Mouse (Mus musculus) neural tube, embryonic 11.5 days (tissue): ENCODE results near the gene Arhgef40. TPM values are rescaled to one million over a fixed set of nuclear protein-coding genes. Genes with fewer than 3 reads are reported as not detected.

Experiments used
- ATAC-seq: fragments of 200-750 bp; cut with Nextera tagmentation; 2 replicates; pipeline ENCODE4 v1.8.0; 2017; ENCODE audit warnings: moderate number of reproducible peaks, mild to moderate bottlenecking, moderate TSS enrichment, moderate library complexity; ENCODE audit not compliant: insufficient read depth, low FRiP score, low TSS enrichment
- DNase-seq: peaks from one replicate; pipeline ENCODE4 v3.0.0-alpha.2; 2015; ENCODE audit warnings: low spot score
- H3K27ac ChIP-seq: fragments of 300-500 bp; sonication (generic); 2 replicates; pipeline ENCODE4 v1.5.1; 2014; ENCODE audit warnings: low read depth, mild to moderate bottlenecking, low read length
- H3K27me3 ChIP-seq: fragments of 300-500 bp; sonication (generic); 2 replicates; pipeline ENCODE4 v1.6.1; 2014; ENCODE audit warnings: mild to moderate bottlenecking, low read length, mixed read lengths; ENCODE audit not compliant: control insufficient read depth, insufficient read depth
- H3K36me3 ChIP-seq: fragments of 300-500 bp; sonication (generic); 2 replicates; pipeline ENCODE4 v1.6.1; 2014; ENCODE audit warnings: mild to moderate bottlenecking, low read length, moderate library complexity, mixed read lengths; ENCODE audit not compliant: control insufficient read depth, insufficient read depth
- H3K4me1 ChIP-seq: fragments of 300-500 bp; sonication (generic); 2 replicates; pipeline ENCODE4 v1.6.1; 2014; ENCODE audit warnings: low read length, mixed read lengths; ENCODE audit not compliant: control insufficient read depth, insufficient read depth
- H3K4me2 ChIP-seq: fragments of 300-500 bp; sonication (generic); 2 replicates; pipeline ENCODE4 v1.6.1; 2014; ENCODE audit warnings: low read depth, mild to moderate bottlenecking, moderate library complexity
- H3K4me3 ChIP-seq: fragments of 300-500 bp; sonication (generic); 2 replicates; pipeline ENCODE4 v1.5.1; 2014; ENCODE audit warnings: low read depth, low read length
- H3K9ac ChIP-seq: fragments of 300-500 bp; sonication (generic); 2 replicates; pipeline ENCODE4 v1.6.1; 2014; ENCODE audit warnings: mild to moderate bottlenecking, low read length
- H3K9me3 ChIP-seq: fragments of 300-500 bp; sonication (generic); 2 replicates; pipeline ENCODE4 v1.6.1; 2016; ENCODE audit warnings: low read length; ENCODE audit not compliant: control insufficient read depth
- WGBS: fragments of 180-500 bp; shearing (Covaris S2); extraction: QIAGEN DNeasy Blood & Tissue Kit; methylation state at CpG from one replicate; pipeline ENCODE4 v1.1.7; 2014; 5-methylcytosine and 5-hydroxymethylcytosine counted together
- polyA plus RNA-seq: library from polyadenylated mRNA; unstranded; fragments of >200 nt; fragmentation: Nextera tagmentation; extraction: Ambion mirVana; gene quantifications from 2 replicates; pipeline ENCODE4 v1.2.1, GENCODE M21; 2014

The Arhgef40 gene
- polyA plus RNA-seq, 1 experiment from 2014 or later: 77.2 TPM

DNA sequence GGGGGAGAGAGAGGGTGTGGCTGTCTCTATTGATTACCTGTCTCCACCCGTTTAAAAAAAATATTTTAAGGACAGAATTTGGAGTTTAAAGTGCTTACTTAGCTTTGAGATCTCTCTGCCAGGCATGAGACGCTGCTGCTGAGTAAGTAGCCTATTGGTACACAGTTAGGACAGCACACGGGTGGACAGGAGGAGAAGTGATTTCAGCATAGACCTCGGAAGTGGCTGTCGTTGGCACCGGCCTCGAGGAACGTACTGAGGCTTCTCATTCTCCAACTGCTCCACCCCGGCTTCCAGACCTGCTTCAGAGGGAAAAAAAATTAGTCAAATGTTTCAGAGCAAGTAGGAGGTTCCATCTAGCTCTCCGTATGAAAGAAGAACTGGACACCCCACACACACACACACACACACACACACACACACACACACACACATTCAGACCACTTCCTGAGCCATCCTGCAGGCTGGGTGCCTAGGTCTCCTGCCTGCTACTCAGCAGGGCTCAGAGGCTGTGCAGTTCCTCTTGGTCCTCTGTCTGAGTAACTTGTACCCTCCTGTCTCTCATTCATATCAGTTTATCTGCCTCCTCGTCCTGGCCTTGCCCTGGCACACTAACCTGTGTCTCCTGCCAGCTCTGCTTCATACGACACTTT lies 10.8 kb downstream of the Arhgef40 start:
- Histone ChIP-seq H3K9ac (no peak overlapping the region), H3K36me3 (peaks cover 33% of the 10 kb centered on the region), H3K4me2 (no peak overlapping the region), H3K4me1 (no peaks in the 10 kb centered on the region), H3K27me3 (no peaks in the 10 kb centered on the region), H3K9me3 (no peaks in the 10 kb centered on the region), H3K27ac (no peak overlapping the region), H3K4me3 (no peak overlapping the region)
- WGBS: 89% methylated on average over 12 of the region's 12 CpGs
- ATAC-seq: no peak
- DNase-seq: no peak

- no peak overlapping the region for H3K4me2 ChIP-seq
- H3K4me1 ChIP-seq: no peaks in the 10 kb centered on the region
- H3K9ac ChIP-seq: no peak overlapping the region
- H3K36me3 ChIP-seq: peaks cover 30% of the 10 kb centered on the region
- H3K27ac ChIP-seq: no peak overlapping the region
- WGBS: 91% methylated on average over 13 of the region's 13 CpGs
- H3K27me3 ChIP-seq: no peaks in the 10 kb centered on the region
- no peak overlapping the region for H3K4me3 ChIP-seq
- no peaks in the 10 kb centered on the region for H3K9me3 ChIP-seq
- DNase-seq (no peak), ATAC-seq (no peak)
Observed at GRCm38 (mm10) chr14:51996231-51996841, 11.8 kb downstream of the Arhgef40 start.

DNA sequence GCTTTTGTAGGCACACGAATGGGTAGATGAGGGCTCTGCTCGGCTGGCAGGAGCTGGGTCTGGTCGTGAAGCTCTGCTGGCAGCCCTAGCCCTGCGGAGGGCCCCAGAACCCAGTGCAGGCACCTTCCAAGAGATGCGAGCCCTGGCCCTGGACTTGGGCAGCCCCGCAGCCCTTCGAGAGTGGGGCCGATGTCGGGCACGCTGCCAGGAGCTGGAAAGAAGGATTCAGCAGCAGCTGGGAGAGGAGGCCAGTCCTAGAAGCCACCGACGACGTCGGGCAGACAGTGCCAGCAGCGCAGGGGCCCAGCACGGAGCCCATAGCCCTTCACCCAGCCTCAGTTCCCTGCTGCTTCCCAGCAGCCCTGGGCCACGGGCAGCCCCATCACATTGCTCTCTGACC lies 12.3 kb downstream of the Arhgef40 start:
- no peak for DNase-seq
- no peaks in the 10 kb centered on the region for H3K4me1 ChIP-seq
- H3K36me3 ChIP-seq: peaks cover 31% of the 10 kb centered on the region
- no peak overlapping the region for H3K9ac ChIP-seq
- 75% methylated on average over 17 of the region's 17 CpGs for WGBS
- H3K4me3 ChIP-seq: no peak overlapping the region
- H3K27me3 ChIP-seq: no peaks in the 10 kb centered on the region
- H3K4me2 ChIP-seq: no peak overlapping the region
- H3K9me3 ChIP-seq: no peaks in the 10 kb centered on the region
- ATAC-seq: no peak
- H3K27ac ChIP-seq: no peak overlapping the region

- no peaks in the 10 kb centered on the region for H3K27me3 ChIP-seq
- peaks cover 37% of the 10 kb centered on the region for H3K36me3 ChIP-seq
- H3K27ac ChIP-seq: no peak overlapping the region
- 87% methylated on average over 14 of the region's 14 CpGs for WGBS
- DNase-seq: no peak
- no peak overlapping the region for H3K4me3 ChIP-seq
- H3K9ac ChIP-seq: no peak overlapping the region
- ATAC-seq: no peak
- H3K9me3 ChIP-seq: no peaks in the 10 kb centered on the region
- H3K4me1 ChIP-seq: no peaks in the 10 kb centered on the region
- no peak overlapping the region for H3K4me2 ChIP-seq
Observed at GRCm38 (mm10) chr14:51997483-51997882, 13.0 kb downstream of the Arhgef40 start.

DNA sequence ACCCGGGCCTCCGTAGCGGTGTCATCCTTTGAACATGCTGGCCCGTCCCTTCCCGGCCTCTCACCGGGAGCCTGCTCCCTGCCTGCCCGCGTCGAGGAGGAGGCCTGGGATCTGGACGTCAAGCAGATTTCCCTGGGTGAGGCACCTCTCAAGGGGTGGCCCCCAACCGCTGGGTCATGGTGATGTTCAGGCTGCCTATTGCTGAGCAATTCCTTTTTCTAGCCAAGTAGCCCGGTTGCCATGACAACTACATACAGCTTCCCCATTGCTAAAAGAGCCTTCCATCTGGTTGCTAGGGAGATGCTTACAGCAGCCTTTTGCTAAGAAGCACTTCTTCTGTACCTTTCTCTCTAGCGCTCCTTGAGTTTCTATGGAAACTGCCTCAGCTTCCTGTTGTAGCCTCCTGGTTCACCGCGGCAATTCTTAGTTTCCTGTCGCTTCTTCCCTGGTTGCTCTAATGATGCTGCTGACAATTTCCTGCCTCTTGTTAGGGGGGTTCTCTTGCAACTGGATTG lies 19.5 kb downstream of the Arhgef40 start:
- Histone ChIP-seq H3K4me3 (no peak overlapping the region), H3K9ac (no peak overlapping the region), H3K4me1 (peaks cover 20% of the 10 kb centered on the region)

DNA sequence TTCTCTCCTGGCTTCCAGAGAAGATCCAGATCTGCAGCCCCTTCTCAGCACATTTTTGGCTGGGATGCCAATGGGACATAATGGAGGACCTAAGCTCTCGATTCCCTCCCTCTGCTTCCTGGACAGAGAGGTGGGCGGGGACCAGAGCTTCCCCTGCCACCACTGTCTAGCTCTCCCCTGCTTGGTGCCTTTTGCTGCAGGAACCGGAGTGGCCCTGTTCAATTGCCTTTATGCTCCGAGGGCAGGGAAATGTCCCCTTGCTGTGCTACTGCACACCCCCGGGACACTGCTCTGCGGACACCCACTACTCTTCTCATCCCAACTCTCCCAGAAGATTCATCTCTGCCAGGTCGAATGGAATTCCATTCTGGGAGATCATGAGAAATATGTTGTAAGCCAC lies 20.6 kb downstream of the Arhgef40 start:
- H3K4me1 ChIP-seq: peaks cover 31% of the 10 kb centered on the region

More for the DNA sequence above, 19.5 kb downstream of the Arhgef40 start:
- Histone ChIP-seq H3K9me3 (no peaks in the 10 kb centered on the region), H3K36me3 (peaks cover 39% of the 10 kb centered on the region), H3K27ac (0 out of 2 replicates have a peak overlapping the region, but pooled peaks have one; percentile 35), H3K4me2 (no peak overlapping the region; the same call in 1 of the 2 replicates), H3K27me3 (no peaks in the 10 kb centered on the region)
- ATAC-seq (peak; percentile 77), DNase-seq (peak; percentile 75)
- 33% methylated on average over 16 of the region's 16 CpGs for WGBS

GRCm38 (mm10) chr14:52005616-52006015 lies 21.1 kb downstream of the Arhgef40 start:
- no peak overlapping the region; the same call in 1 of the 2 replicates for H3K9ac ChIP-seq

More for the DNA sequence above, 20.6 kb downstream of the Arhgef40 start:
- H3K9ac ChIP-seq: peak overlapping the region; percentile 6; the same call in 1 of the 2 replicates
- WGBS: 82% methylated on average over 7 of the region's 7 CpGs
- H3K4me2 ChIP-seq: no peak overlapping the region
- H3K4me3 ChIP-seq: no peak overlapping the region
- ATAC-seq (no peak), DNase-seq (no peak)
- no peaks in the 10 kb centered on the region for H3K27me3 ChIP-seq
- H3K36me3 ChIP-seq: peaks cover 36% of the 10 kb centered on the region
- H3K27ac ChIP-seq: no peak overlapping the region
- H3K9me3 ChIP-seq: no peaks in the 10 kb centered on the region

GRCm38 (mm10) chr14:52006241-52006640 lies 21.7 kb downstream of the Arhgef40 start:
- no peak overlapping the region for H3K27ac ChIP-seq
- no peaks in the 10 kb centered on the region for H3K27me3 ChIP-seq
- H3K4me2 ChIP-seq: no peak overlapping the region
- peaks cover 32% of the 10 kb centered on the region for H3K36me3 ChIP-seq
- no peak overlapping the region for H3K4me3 ChIP-seq
- H3K4me1 ChIP-seq: peaks cover 37% of the 10 kb centered on the region
- WGBS: 77% methylated on average over 7 of the region's 8 CpGs
- H3K9ac ChIP-seq: no peak overlapping the region
- no peaks in the 10 kb centered on the region for H3K9me3 ChIP-seq
- DNase-seq: peak; percentile 42
- no peak for ATAC-seq

More at GRCm38 (mm10) chr14:52005616-52006015, 21.1 kb downstream of the Arhgef40 start:
- WGBS: 79% methylated on average over 6 of the region's 6 CpGs
- H3K4me1 ChIP-seq: peaks cover 32% of the 10 kb centered on the region
- H3K9me3 ChIP-seq: no peaks in the 10 kb centered on the region
- no peak overlapping the region for H3K4me2 ChIP-seq
- ATAC-seq (no peak), DNase-seq (no peak)
- H3K27ac ChIP-seq: no peak overlapping the region
- H3K4me3 ChIP-seq: no peak overlapping the region
- H3K36me3 ChIP-seq: peaks cover 35% of the 10 kb centered on the region
- H3K27me3 ChIP-seq: no peaks in the 10 kb centered on the region

DNA sequence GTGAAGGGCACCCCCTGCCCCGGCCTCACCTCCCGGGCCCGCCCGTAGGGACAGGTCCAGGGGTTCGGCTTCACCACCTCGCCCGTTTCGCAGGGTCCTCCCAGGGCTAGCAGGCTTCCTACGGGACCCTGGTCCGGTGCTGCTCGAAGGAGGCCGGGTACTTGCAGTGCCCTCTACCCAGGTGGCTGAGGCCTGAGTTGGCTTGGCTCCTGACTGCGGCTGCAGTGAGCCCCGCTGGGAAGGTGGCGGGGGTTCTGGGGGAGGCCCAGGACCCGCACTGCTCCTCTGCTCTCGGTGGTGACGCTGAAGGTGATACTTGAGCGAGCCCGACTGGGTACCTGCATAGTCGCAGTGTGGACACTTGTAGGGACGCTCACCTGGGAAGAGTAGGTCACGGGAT lies 22.3 kb downstream of the Arhgef40 start:
- Histone ChIP-seq H3K4me1 (peaks cover 42% of the 10 kb centered on the region), H3K27ac (no peak overlapping the region), H3K27me3 (no peaks in the 10 kb centered on the region), H3K9ac (no peak overlapping the region), H3K4me3 (no peak overlapping the region), H3K36me3 (peaks cover 32% of the 10 kb centered on the region), H3K9me3 (no peaks in the 10 kb centered on the region), H3K4me2 (no peak overlapping the region)
- ATAC-seq: no peak
- WGBS: 97% methylated on average over 23 of the region's 23 CpGs
- DNase-seq: no peak
